Mouse (Mus musculus): ENCODE measurements at regions not wholly inside any gene's neighbourhood (a gene's known extent, or its start where the extent isn't known, plus 50 kb on each side); places are given as distances from the start of the nearest gene placed in this dataset.
A peak's percentile ranks its signal among the peaks of the same experiment; 100 is the strongest.

DNA sequence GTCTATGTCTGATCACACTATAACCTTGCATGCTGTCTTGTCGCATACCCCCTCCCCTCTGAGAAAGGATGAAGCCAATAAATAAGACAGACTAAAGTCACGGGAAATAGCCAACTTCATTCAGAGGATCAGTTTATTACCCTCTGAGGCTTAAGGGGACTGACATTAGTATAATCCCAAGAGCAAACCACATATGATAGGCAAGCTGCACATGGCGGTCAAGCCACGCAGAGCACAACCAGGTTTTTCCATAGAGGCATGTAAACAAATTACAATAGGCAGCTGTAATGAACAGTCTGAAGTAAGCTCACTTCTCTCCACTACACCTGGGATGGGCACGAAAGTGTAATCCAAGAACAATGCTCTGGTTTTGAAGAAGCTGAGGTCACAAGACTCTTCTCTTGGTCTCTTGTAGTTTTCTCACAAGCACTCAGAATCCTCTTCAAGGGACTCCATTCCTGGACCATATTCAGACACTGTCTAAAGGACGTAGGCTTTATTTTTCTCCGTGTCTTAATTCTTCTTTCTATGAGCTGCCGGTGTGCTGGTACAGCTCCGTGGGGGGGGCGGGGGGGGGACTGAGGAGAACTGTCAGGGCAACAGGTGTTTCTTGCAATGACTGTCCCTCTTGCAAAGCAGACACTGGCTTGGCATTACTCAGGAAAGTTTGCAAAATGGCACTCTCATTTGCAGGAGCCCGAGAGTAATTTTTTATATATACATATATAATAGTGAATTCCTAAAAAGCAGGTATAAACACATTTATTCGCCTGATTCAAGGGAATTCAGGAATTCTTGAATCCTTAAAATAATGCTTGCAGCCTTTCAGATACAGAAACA is 118.4 kb upstream of the Itga4 start:
- no peak for DNase-seq

DNA sequence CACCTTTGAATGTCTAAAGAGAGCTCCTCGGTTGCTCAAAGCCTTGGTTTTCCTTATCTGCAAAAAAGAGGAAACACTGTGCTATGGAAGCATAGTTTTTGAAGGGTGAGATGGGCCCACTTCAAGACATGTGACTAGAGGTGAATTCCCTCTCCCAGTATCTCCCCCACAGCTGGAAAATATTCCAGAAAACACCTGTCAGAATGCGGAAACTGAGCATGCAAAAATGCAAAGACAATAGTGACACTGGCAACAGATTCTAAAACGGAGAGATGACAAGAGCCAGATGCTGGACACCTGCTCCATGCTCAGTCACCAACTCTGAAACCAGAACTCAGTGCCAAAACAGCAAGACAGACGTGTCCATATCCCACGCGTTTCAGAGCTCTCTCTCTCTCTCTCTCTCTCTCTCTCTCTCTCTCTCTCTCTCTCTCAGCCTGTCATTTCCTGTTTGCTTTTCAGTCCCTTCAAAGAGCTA is 117.5 kb upstream of the Itga4 start:
- no peak for DNase-seq

DNA sequence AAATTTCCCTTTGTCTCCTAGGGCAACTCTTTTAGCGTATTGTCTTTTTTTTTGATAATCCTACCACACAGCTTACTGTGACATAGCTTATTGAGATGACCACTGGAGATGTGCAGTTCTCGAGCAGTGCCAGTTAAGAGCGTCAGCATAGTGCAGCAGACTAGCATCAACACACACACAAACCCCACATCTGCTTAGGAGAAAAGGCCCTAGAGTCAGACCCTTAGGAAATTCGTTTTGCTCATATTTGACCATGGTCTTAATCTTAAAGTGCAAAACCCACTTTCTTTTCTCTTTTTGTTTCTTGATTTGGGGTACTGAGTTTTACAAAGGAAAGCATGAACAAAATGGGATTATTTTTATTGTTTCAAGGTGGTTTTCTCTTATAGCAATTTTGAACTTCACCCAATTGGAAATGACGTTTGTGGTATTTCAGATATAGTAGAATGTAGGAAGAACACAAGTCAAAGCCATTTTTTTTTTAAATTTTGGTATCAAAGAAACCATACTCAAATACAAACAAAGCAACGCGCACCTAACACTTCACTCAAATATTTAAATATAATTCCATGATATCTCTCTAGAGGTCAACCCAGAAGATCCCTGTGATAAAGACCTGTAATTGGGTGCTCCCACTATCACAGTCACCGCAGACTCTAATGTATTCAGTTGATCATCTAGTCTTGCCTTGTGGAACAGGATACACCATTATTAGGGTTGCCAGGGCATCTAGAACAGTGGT is 116.7 kb upstream of the Itga4 start:
- no peak for DNase-seq

DNA sequence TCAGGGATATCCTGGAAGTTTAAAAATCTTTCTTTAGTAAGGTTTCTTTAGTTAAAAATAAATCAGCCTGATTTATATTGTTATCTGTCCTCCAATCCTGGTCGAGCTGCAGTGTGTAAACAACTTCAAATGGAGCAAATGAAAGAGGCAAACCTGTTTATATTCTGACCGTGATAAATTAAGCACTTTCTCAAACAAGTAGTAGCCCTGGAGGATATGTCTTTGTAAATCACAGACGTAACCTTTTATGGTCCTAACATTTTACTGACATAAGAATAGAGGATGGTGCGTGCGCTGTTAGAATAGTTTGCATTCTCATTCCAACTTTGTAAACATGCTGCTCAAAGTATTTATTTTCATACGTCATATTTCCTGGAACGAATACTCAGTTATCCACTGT is 113.3 kb upstream of the Itga4 start:
- no peak for DNase-seq

DNA sequence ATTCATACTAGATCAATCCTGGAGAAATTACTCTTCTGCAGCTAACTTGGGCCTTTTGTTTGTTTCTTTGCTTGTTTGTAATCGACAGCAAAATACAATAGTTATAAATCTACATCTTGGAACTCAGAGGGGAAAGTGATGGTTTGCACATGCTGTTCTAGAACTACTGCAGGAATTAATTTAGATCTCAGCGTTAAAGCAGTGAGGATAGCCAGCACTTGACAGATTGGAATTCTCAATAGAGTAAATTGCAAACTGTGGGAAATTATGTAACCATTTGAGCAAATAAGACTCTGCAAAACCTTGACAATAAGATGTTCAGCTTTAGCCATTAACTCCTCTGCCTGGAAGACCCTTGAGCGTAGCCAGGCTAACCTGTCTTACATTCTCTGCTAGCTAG is 112.0 kb upstream of the Itga4 start:
- DNase-seq, result no peak

DNA sequence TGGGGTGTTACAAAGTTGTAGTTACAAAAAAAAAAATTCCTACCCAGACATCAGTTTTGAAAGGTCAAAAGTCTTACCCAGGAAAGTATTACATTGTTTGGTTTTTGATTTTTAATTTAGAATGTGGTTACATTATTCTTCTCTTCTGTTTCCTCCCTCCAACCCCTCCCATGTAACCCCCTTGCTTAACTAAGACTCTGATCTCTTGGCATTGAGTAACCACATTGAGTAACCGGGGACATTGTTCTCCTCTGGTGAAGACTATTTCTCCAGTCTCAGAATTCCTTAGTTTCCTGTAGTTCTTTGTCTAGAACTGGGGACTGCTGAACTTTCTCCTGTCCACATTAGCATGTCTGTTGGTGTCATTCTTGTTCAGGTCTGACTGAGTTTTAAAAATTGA is 109.3 kb upstream of the Itga4 start:
- DNase-seq, result no peak

DNA sequence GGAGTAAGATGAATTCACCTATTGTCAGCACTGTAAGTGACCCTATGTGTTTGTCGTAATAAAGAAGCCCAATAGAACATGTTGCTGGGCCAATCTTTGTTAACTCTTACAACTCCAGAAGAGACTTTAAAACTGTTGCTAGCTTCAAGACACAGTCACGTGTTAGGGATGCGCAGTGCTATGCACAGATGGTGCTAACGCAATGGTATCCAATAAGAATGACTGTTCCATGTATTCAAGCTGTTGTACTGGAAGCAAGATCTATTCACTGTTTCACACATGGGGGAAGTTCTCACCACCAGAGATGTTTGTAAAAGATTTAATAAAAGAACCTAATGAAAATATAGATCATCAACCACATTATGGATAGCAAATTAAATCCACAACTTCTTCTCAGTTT is 108.7 kb upstream of the Itga4 start:
- no peak for DNase-seq

DNA sequence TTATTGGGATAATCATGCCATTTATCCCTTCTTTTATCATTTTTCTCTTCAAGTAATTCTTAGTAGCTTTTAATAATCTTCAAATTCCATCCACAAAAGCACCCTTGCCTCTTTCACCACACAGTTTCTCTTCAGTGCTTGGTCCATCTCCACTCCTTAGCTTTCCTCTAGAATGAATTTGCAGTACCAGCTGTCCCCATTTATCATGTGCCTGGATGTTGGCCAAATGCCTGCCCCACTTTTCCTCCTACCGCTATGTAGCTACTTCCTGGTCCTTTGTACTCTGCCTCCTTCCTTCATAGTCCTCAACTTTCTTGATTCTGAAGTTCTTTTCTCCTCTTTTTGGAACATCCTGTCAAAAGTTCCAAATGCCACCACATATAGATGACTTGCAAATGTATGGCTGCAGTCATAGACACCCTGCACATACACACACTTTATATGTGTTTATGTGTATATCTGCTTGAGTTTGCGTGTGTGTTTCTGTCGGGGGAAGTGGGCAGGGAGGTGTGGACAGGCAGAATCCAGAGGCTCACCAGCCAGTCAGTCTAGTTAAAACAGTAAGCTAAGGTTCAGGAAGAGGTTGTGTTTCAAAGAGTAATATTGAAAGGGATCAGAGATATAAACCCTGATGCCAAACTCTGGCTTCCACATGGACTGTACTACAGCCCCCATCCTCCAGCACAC is 106.1 kb upstream of the Itga4 start:
- DNase-seq, result no peak

DNA sequence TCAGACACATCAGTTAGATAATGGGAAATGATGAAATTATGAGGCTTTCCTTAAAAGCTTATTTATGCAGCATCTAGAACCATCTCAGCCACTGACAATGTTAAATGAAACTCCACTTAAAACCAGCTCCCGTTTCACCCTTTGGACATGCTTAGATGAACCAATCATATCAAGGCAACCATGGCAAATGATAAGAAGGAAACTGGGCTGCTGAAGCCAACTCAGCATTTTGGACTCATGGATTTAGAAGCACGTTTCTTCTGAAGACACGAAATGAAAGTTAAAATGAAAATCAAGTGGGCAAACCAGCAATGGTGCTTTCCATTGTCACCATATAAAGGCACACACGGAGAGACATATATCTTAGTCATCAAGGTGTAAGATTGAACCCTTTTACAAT is 103.6 kb upstream of the Itga4 start:
- no peak for DNase-seq

DNA sequence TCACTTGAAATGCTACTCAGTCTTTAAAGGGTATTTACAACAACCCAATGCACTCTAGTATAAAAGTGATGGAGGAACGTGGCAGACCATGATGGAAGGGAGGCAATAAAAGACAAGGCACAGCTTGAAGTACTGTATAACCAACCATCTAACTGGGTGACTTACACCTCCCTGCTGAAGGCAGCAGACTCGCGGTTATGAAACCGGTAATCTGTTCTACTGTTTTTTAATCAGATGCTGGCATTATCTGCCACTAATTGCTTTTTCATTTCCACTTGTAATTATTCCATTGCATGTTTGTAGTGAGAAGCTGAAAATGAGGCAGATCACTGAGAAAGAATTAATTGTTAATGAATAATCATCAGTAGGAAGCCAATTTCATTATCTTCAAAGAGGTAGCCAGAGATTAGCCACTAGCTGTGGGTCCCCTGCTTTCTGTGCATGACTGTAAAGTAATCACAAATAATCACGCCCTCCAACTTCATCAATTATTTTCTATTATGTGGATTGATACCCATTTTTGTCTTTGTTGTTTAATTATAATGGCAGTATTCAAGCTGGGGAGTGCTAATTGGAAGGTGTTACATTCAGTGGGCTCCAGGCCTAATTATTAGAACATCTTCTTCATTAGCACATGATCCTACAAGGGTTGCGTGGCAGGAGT is 103.1 kb upstream of the Itga4 start:
- no peak for DNase-seq

DNA sequence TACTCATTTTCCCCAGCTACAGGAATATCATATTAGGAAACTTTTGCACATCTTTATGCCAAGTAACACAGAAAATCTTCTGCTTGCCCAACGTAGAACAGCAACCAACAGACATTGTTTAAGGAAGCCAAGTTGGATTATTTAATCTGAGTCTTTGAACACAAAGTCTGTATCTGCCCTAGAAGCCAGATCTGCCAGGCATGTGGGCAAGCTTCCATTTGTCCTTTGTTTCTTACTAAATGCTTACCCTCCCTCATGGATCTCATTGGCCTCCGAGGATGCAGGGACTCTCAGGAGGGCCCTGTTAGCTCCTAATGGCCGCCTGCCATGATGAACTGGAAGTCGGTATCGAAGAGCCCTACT is 102.5 kb upstream of the Itga4 start:
- no peak for DNase-seq

DNA sequence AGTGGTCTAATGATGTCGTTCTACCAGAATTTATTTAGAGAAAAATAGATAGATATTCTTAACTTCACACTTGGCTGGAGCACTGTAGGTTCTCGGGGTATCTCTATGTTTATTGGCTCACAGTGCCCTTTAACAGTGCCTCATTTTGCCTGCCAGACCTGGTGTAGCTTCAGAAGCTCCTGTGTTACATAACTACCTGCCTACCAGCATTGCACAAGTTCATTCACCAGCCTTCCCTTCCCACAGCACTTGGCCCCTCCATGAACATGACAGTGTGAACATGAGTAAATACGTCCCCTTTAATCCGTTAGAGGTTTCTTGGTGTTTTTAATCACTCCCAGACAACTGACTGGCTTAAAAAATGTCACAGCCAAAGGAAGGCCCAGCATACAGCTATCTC is 102.2 kb upstream of the Itga4 start:
- DNase-seq, result no peak

DNA sequence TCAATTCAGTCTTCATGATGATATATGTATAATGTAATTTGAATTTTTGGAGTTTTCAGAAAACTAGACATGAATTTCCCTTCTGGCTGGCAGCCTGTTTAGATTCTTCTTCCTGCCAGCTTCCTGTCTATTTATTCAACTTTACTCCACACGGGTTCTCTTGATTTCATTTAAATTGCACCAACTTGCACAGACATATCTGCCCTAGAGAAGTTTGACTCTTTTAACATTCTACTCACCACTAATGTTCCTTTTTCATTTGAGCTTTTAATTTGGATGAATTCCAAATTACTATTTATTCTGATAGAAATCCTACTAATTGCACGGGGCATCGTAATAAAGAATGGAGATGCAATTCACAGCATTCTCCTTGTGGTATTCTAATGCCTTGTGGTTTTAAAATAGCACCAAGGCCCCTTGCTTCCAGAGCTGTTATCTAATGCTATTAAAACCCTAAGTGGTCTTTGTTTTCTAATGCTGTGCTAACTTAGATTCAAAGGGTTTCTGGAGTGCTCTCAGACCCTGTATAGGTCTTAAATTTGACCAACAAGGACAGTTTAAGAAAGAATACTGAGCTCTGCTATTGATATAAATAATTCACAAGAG is 96.7 kb upstream of the Itga4 start:
- DNase-seq, result no peak

DNA sequence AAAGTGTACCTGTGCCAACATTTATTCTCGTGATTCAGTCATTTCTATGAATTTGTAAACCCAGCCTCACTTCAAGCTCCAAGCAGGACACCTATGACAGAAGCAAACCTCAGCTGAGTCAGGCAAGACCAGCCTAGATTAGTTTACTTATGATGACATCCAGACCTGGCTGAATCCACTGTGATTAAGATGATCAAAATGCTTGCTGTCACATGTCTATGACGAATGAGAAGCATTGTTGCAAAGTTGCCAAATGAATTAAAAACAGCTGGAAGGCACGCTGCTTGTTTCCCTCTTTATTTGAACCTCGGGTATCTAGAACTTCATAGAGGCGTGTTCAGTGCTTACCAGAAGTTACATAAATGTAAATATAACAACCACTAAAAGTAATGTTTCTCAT is 95.9 kb upstream of the Itga4 start:
- DNase-seq, result no peak

DNA sequence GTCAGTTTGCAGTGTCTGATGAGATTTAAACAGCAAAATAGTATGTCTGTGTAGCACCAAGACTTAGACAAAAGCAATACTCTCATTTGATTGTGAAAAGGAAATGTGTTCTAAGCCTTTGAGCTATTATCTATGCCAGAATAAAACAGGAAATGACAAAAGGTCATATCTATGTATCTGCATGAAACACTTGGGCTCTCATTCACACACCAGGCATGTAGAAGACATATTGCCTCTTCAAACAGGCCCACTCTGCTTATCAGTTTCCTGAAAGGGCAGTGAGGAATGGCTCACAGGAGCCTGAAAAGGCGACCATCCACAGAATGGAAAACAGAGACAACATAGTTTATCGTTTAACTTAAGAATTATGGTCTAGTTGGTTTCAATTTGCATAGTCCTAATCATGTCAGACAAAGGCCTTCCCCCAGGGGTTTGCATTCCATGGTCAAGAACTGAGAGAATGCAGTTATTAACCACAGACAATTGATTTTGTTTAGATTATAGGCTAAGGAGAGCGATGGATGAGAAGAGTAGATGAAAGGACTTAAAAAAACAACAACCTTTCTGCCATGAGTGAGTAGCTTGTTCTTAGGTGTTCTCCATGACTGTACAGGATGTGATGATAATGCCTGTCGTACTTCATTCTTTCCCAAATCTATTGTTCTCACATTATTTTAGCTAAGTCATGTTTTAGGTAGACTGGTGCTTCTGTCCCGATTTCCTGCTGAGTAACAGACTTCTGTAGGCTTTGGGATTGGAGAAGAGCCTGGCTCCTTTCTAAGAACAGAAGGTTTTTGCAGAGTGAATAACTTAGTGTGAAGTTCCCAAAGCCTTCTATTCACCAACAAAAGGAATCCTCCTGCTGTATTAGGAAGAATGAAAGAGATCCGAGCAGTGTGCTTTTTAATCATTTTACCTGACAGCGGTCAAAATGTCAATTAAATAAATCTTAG is 82.0 kb upstream of the Itga4 start:
- no peak for DNase-seq

DNA sequence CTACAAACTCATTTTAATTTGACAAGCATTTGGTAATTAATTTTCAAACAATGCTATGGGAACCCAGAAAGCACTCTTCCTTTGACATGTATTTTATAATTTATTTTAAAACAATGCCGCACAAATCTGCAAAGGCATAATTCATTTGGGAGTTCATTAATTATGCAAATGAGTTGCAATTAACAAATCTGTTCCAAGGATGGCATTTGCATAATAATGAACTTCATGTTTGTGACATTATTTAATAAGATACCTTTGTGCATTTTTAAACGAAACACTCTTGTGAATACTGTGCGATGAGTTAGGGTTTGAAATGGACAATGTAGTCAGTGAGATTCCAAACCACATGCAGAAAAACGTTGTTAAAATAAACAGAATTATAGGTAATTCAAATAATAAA is 80.9 kb upstream of the Itga4 start:
- no peak for DNase-seq

DNA sequence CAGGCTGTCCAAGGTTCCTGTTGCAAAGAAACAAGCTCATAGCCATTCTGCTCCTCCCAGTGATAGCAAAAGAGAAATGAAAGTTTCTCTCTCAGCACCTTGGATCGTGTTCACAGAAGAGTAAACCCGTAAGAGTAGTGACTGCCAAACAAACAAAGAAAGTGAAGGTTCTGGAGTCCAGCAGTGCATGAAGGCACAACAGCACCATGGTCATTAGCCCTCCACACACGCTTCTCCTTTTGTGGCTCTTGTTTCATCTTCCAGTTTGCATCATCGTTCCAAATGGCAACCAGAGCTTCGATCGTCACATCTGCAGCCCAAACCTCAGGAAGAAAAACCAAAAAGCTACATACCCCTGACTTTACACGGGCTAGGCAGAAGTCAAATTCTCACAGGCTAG is 74.4 kb upstream of the Itga4 start:
- DNase-seq, result no peak

DNA sequence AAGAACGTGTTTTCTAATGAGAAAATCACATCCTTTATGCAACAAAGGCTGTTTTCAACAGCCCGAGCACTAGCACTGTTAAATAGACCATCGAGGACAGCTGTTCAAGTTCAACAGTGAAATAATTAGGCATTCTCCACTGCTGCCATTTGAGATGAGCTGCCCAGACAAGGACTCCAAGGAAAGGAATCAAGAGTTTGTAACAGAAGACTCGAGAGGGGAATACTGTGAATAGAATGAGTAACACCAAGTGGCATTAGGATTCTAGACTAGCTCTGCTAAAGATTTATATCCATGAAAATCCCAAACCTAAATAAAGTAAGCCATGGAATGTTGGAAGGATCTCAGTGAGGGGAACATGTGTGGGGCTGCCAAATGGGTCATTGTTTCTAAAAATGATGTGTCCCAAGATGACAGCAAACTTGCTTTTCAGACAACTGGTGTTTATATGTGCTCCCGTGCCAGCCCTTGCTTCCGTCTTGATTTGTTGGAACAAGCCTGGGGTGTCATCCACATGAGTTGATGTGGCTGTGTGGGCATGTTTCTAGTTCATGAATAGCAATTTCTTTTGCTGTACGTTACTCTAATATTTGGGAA is 72.1 kb upstream of the Itga4 start:
- no peak for DNase-seq

DNA sequence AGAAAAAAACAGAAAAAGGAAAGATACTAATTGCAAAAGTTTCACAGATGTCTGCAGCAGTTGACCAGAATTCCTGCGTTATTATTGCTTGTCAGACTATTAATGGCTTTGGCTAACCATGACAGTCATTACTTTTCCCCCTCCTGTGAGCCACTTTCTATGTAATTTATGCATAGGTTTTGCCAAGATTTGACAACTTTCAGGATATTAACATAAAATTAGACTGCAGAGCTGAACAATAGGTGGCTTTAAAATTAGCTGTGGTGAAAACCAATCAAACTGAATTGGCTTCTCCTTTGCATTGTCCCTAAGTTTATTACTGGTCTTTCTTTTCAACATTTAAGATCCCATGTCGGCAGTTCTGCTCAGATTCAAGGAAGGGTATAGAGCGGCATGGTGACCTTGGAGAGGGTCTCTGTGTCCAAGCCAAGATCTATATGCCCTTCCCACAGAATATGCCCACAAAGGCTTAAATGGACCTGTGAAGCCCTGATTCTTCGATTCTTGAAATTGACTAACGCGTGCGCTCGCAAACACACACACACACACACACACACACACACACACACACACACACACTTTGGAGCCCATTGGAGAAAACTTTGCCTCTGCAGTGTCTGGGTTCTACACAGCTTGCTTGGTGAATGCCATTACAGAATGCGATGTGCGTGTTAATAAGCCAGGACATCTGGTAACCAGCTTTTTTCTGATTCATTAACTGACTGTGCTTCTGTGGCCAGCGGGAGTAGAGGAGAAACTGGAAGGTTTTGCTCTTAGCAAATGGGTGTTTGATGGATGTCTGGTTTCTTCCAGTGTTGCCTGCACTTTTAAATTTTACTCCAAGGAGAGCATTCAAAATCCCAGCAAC is 69.8 kb upstream of the Itga4 start:
- DNase-seq, result peak; percentile 24

DNA sequence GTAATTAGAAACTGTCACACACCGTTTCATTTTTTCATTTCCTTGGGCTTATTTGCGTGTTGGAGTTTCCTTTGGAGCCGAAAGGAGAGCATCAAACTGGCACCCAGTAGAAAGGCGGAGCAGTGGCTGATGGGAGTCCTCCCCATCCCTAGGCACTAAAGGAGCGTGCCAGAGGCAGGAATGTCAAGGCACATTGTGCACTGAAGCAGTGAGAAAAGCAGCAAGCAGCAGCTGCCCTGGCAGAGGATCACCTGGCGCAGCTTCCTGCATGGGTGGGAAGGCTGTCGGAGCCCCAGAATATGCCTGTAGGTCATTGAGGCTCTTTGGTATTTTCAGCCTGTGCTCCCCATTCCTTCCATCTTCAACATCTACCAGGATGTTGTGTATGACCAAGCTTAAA is 68.3 kb upstream of the Itga4 start:
- DNase-seq, result no peak
